Mouse (Mus musculus) megakaryocyte, embryonic 14.5 days (primary cell): ENCODE measurements around the gene Abcd4.

ENCODE experiments used
- FLI1 ChIP-seq: IDR thresholded peaks from 2 replicates; pipeline ENCODE4 v1.6.1; 2012; ENCODE audit warnings: low read length, inconsistent platforms, mixed read lengths
- GATA1 ChIP-seq: IDR thresholded peaks from 3 replicates; pipeline ENCODE4 v1.6.1; 2012; ENCODE audit warnings: mixed read lengths, low read length, inconsistent platforms, borderline replicate concordance

DNA sequence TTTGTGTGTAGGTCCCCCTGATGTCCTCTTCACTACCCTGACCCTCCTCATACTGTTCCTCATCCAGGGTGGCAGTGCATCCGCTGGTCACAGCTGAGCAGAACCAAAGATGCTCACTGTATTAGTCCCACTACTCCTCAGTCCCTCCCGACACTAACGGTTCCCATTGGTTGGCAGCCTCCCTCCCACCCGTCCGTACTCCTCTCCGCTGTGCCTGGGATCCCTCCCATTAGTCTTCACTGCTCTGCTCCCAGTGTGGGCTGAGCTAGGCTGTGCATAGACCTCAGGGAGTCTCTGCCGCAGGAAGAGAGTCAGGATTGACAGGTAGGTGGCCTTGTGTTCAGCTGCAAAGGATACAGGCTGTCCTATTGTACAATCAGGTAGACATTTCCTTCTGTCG is 18.9 kb downstream of the Abcd4 start:
- TF ChIP-seq GATA1 (no peak), FLI1 (no peak)
